Mouse (Mus musculus): ENCODE data around the gene Tmem18.
A peak's percentile ranks its signal among the peaks of the same experiment; 100 is the strongest.

DNA sequence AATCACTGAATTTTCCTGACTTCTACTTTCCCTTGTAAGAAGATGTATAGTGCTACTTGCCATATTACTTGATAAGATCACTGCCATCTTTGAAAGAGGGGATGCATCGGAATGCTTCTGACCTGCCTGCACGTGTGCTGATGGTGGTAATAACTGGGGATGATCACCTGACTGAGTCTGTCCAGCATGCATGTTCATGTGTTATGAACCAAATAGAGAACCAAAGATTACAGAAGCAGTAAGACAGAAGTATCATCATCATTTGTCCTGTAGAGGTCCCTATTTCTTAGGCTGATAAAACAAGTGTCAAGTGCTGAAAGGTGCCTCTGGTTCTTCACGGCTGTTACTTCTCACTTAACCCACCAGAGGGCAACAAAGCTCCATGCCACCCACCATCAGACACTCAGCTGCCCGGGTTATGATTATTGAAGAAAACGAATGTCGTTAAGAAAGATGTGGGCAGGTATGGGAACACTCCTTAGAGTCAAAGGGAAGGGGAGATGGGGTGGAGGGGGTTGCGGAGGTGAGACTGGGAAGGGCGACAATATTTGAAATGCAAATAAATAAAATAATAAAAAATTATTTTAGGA is 12.7 kb downstream of the Tmem18 start:
- TF ChIP-seq POLR2A (IDR thresholded peaks at IDR 0.05; ENCODE audit: extremely low read depth, insufficient read depth, low read length) (no peak), CTCF (IDR thresholded peaks at IDR 0.05; ENCODE audit: low read depth, low read length) (peak; percentile 71)

Measured in liver, adult 2 months (tissue).